Mouse (Mus musculus) bone marrow, adult 2 months (tissue): ENCODE results near the gene Snrk.

Experiments used
- CTCF ChIP-seq: fragments of 200-500 bp; IDR thresholded peaks from 2 replicates; pipeline ENCODE4 v1.5.1; 2011; ENCODE audit warnings: low read length, control low read depth; ENCODE audit not compliant: control insufficient read depth, insufficient read depth
- POLR2A ChIP-seq: fragments of 200-500 bp; IDR thresholded peaks from 2 replicates; pipeline ENCODE4 v1.6.1; 2011; ENCODE audit warnings: low read depth, mild to moderate bottlenecking, control low read depth, low read length, borderline replicate concordance; ENCODE audit not compliant: control insufficient read depth

DNA sequence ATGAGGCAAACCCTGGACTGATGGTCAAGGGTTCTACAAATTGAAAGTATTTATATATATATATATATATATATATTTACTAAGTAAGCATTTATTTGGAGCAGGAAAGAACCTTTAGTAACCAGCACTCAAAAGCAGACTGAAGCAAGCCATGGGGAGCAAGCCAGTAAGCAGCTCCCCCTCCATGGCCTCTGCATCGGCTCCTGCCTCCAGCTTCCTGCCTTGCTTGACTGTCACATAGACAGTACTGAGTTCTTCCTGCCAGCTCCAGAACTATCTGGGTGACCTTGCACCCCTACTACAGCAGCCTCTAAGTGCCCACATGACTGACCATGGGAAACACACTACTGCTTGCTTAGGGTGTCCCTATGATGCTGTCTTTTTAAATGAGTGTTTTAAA, 35.4 kb downstream of the Snrk start:
- TF ChIP-seq CTCF (no peak), POLR2A (no peak)
